Mouse (Mus musculus): ENCODE data around the gene Rnf39. TPM values are rescaled to one million over a fixed set of nuclear protein-coding genes. Genes with fewer than 3 reads are reported as not detected.

The Rnf39 gene
- polyA plus RNA-seq (2014; fragmentation: Nextera tagmentation; extraction: Ambion mirVana) = 0.24 and 0.45 TPM in 2 replicates

DNA sequence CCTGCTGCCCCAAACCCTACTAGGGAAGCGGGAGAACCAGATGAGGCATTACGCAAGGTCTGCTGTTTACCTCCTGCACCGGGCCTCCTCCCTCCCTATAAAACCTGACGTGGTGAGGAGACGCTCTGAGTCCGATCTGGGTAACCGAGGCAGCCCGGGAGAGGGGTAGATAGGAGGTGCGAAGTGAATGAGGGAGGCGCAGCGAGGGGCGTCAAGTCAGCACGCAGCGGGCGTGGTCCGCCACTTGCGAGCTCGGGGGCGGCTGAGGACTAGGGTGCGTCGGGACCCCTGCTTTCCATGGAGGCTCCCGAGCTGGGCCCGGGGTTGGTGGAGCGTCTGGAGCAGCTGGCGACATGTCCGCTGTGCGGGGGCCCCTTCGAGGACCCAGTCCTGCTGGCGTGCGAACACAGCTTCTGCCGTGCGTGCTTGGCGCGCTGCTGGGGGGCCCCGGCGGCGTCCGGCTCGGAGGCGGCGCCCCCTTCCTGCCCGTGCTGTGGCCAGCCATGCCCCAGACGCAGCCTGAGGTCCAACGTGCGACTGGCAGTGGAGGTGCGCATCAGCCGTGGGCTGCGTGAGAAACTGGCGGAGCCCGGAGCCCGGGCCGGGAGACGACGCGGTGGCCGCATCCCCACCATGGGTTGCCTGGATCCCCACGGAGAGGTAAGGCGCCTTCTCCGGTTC, at the start of gene Rnf39:
Rnf39 (plus strand) TSS at position 128 of the 681 bp plus-strand sequence.
- Histone ChIP-seq H3K27ac (replicated peaks in 1 of 2; ENCODE audit: control insufficient read depth in 1 of 2, insufficient read depth in 1 of 2, low read depth in 2 of 2, low read length in 2 of 2) (no peak within 1 kb of the TSS), H3K36me3 (ENCODE audit: control insufficient read depth, insufficient read depth, low read length) (no peaks in the 10 kb centered on the region), H3K4me3 (ENCODE audit: control insufficient read depth in 1 of 2, insufficient read depth in 1 of 2, low read depth in 1 of 2, low read length in 2 of 2) (peak within 1 kb of the TSS; percentile 36 to 43), H3K9me3 (ENCODE audit: control insufficient read depth, low read length) (no peaks in the 10 kb centered on the region), H3K4me2 (ENCODE audit: low read length) (peak within 1 kb of the TSS; percentile 74), H3K4me1 (ENCODE audit: control insufficient read depth in 2 of 2, insufficient read depth in 2 of 2, low read length in 2 of 2) (peaks cover 9 to 13% of the 10 kb centered on the region in 2 experiments; a peak in 3 of 4 replicates), H3K27me3 (ENCODE audit: control insufficient read depth, insufficient read depth, low read length) (peaks cover 61% of the 10 kb centered on the region), H3K9ac (ENCODE audit: low read length) (peak within 1 kb of the TSS; percentile 48)
- 1% methylated on average over 59 of the region's 59 CpGs for WGBS
- no peak for ATAC-seq (ENCODE audit: insufficient number of reproducible peaks, insufficient read depth, low FRiP score, low read depth)

DNA sequence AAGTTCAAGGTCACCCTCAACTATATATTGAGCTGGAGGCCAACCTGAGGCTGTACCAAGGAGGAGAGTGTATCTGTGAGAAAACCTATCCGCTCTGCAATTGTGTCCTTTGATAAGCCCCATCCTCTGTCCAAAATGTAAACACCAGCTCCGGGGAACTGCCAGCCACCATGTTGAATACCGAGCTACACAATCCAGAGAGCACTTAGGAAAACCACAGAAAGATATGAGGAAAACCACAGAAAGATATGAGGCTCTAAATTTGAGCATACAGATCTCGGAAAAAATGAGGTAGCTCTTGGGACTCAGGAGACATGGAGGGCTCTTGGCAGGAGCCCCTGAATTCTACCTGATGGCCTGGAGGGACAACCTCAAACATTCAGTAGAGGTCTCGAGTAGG, 49.3 kb upstream of the Rnf39 start:
- no peaks in the 10 kb centered on the region for H3K27me3 ChIP-seq (ENCODE audit: control insufficient read depth, insufficient read depth, low read length)
- H3K36me3 ChIP-seq (ENCODE audit: control insufficient read depth, insufficient read depth, low read length) = no peaks in the 10 kb centered on the region
- WGBS = 47% methylated on average over 5 of the region's 5 CpGs
- ATAC-seq (ENCODE audit: insufficient number of reproducible peaks, insufficient read depth, low FRiP score, low read depth) = no peak
- H3K27ac ChIP-seq (replicated peaks in 1 of 2; ENCODE audit: control insufficient read depth in 1 of 2, insufficient read depth in 1 of 2, low read depth in 2 of 2, low read length in 2 of 2) = no peak overlapping the region
- H3K9ac ChIP-seq (ENCODE audit: low read length) = no peak overlapping the region
- H3K4me1 ChIP-seq (ENCODE audit: control insufficient read depth in 2 of 2, insufficient read depth in 2 of 2, low read length in 2 of 2) = no peaks in the 10 kb centered on the region
- H3K4me2 ChIP-seq (ENCODE audit: low read length) = no peak overlapping the region
- H3K9me3 ChIP-seq (ENCODE audit: control insufficient read depth, low read length) = no peaks in the 10 kb centered on the region
- H3K4me3 ChIP-seq (ENCODE audit: control insufficient read depth in 1 of 2, insufficient read depth in 1 of 2, low read depth in 1 of 2, low read length in 2 of 2) = no peak overlapping the region

DNA sequence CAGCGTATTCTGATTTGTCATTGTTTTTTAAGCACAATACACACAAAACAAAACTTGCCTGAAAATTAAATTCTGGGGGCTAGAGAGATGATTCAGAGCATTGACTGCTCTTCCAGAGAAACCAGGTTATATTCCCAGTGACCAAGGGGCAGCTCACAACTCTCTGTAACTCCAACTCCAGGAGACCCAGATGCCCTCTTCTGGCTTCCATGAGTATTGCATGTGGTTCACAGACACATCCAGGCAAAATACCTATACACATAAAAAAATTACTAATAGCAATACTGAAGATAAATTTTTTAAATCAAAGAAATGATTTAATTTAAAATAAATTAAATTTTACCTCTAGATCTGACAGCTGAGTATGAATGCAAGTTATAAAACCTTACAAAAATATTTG, 46.1 kb upstream of the Rnf39 start:
- 91% methylated on average over 1 of the region's 1 CpGs for WGBS
- Histone ChIP-seq H3K27ac (replicated peaks in 1 of 2; ENCODE audit: control insufficient read depth in 1 of 2, insufficient read depth in 1 of 2, low read depth in 2 of 2, low read length in 2 of 2) (no peak overlapping the region), H3K36me3 (ENCODE audit: control insufficient read depth, insufficient read depth, low read length) (no peaks in the 10 kb centered on the region), H3K4me3 (ENCODE audit: control insufficient read depth in 1 of 2, insufficient read depth in 1 of 2, low read depth in 1 of 2, low read length in 2 of 2) (no peak overlapping the region), H3K9me3 (ENCODE audit: control insufficient read depth, low read length) (no peaks in the 10 kb centered on the region), H3K9ac (ENCODE audit: low read length) (no peak overlapping the region), H3K4me1 (ENCODE audit: control insufficient read depth in 2 of 2, insufficient read depth in 2 of 2, low read length in 2 of 2) (no peaks in the 10 kb centered on the region), H3K27me3 (ENCODE audit: control insufficient read depth, insufficient read depth, low read length) (no peaks in the 10 kb centered on the region), H3K4me2 (ENCODE audit: low read length) (no peak overlapping the region)
- no peak for ATAC-seq (ENCODE audit: insufficient number of reproducible peaks, insufficient read depth, low FRiP score, low read depth)

DNA sequence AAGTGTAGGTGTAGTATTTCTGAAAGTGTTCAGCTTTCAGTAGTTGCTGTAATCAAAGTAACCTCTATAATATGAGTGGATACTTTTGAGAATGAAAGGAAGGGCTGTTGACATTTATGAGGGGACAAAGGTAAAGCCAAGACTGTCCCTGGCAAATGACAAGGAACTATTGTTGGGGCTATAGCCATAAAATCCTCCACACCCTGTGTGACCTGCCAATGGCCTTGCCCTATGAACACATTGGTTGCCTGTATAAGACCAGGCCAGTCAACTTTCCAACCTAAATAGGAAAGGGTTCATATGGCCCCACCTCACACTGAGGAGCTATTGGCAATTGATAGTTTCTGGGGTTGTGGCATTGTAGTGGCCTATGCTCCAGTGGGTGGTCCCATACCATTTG, 45.7 kb upstream of the Rnf39 start:
- H3K4me1 ChIP-seq (ENCODE audit: control insufficient read depth in 2 of 2, insufficient read depth in 2 of 2, low read length in 2 of 2) = no peaks in the 10 kb centered on the region
- H3K4me3 ChIP-seq (ENCODE audit: control insufficient read depth in 1 of 2, insufficient read depth in 1 of 2, low read depth in 1 of 2, low read length in 2 of 2) = no peak overlapping the region
- H3K27me3 ChIP-seq (ENCODE audit: control insufficient read depth, insufficient read depth, low read length) = no peaks in the 10 kb centered on the region
- H3K9ac ChIP-seq (ENCODE audit: low read length) = no peak overlapping the region
- H3K9me3 ChIP-seq (ENCODE audit: control insufficient read depth, low read length) = no peaks in the 10 kb centered on the region
- no peaks in the 10 kb centered on the region for H3K36me3 ChIP-seq (ENCODE audit: control insufficient read depth, insufficient read depth, low read length)
- ATAC-seq (ENCODE audit: insufficient number of reproducible peaks, insufficient read depth, low FRiP score, low read depth) = no peak
- no peak overlapping the region for H3K27ac ChIP-seq (replicated peaks in 1 of 2; ENCODE audit: control insufficient read depth in 1 of 2, insufficient read depth in 1 of 2, low read depth in 2 of 2, low read length in 2 of 2)
- no peak overlapping the region for H3K4me2 ChIP-seq (ENCODE audit: low read length)

DNA sequence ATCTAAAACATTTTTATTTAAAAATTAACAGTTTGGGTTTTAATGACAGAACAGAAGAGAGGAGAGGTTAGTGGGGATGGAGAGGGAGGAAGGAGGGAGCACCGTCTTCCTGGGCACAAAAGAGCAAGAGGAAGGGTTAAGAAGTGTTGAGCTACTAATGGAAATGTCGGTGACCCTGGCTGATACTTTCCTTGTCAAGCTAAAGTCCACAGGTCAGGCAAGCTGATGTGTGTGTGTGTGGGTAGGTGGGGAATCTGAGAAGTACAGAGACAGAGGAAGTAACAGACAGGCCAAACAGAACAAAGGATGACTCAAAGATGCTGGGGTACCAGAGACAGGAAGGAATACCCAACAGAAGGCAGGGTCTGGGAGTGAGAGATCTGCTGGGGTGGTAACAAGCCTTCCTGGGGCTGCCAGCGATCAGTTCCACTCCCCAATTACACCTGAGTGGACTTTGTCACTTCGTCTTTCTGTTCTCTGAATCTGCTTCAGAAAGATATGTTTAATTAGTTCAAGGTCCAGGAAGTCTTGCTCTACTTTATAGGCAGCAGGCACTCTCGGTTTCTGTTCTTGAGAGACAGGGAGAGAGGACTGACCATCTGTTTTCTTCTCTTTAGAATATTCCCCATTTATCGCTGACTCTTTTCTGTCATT, 45.0 kb upstream of the Rnf39 start, which contains the start of gene Trim31:
Trim31 (plus strand) TSS at position 567 of the 654 bp plus-strand sequence.
- Histone ChIP-seq H3K27me3 (ENCODE audit: control insufficient read depth, insufficient read depth, low read length) (no peaks in the 10 kb centered on the region), H3K27ac (replicated peaks in 1 of 2; ENCODE audit: control insufficient read depth in 1 of 2, insufficient read depth in 1 of 2, low read depth in 2 of 2, low read length in 2 of 2) (no peak within 1 kb of the TSS), H3K9ac (ENCODE audit: low read length) (no peak within 1 kb of the TSS), H3K4me3 (ENCODE audit: control insufficient read depth in 1 of 2, insufficient read depth in 1 of 2, low read depth in 1 of 2, low read length in 2 of 2) (no peak within 1 kb of the TSS), H3K4me2 (ENCODE audit: low read length) (no peak within 1 kb of the TSS), H3K36me3 (ENCODE audit: control insufficient read depth, insufficient read depth, low read length) (no peaks in the 10 kb centered on the region), H3K4me1 (ENCODE audit: control insufficient read depth in 2 of 2, insufficient read depth in 2 of 2, low read length in 2 of 2) (no peaks in the 10 kb centered on the region), H3K9me3 (ENCODE audit: control insufficient read depth, low read length) (no peaks in the 10 kb centered on the region)
- 60% methylated on average over 6 of the region's 6 CpGs for WGBS
- no peak for ATAC-seq (ENCODE audit: insufficient number of reproducible peaks, insufficient read depth, low FRiP score, low read depth)

DNA sequence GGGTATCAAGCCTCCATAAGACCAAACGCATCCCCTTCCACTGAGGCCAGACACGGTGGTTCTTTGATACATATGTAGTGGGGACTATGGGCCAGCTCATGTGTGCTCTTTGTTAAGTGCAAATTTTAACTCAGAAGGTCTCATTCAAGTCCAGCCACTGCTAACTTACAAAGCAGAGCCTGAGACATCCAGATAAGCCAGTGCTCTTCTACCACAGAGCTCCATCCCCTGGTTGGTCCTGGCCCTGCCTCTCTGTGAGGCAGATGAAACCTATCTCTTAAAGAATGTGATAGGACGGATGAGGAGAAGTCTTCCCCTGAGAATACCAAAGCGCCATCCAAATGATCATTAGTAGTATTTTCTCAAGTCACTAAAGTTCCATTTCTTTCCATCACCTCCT, 43.3 kb upstream of the Rnf39 start:
- no peaks in the 10 kb centered on the region for H3K36me3 ChIP-seq (ENCODE audit: control insufficient read depth, insufficient read depth, low read length)
- H3K9ac ChIP-seq (ENCODE audit: low read length) = no peak overlapping the region
- H3K4me1 ChIP-seq (ENCODE audit: control insufficient read depth in 2 of 2, insufficient read depth in 2 of 2, low read length in 2 of 2) = no peaks in the 10 kb centered on the region
- no peaks in the 10 kb centered on the region for H3K9me3 ChIP-seq (ENCODE audit: control insufficient read depth, low read length)
- 52% methylated on average over 4 of the region's 4 CpGs for WGBS
- no peak overlapping the region for H3K4me3 ChIP-seq (ENCODE audit: control insufficient read depth in 1 of 2, insufficient read depth in 1 of 2, low read depth in 1 of 2, low read length in 2 of 2)
- H3K27ac ChIP-seq (replicated peaks in 1 of 2; ENCODE audit: control insufficient read depth in 1 of 2, insufficient read depth in 1 of 2, low read depth in 2 of 2, low read length in 2 of 2) = no peak overlapping the region
- no peak for ATAC-seq (ENCODE audit: insufficient number of reproducible peaks, insufficient read depth, low FRiP score, low read depth)
- no peaks in the 10 kb centered on the region for H3K27me3 ChIP-seq (ENCODE audit: control insufficient read depth, insufficient read depth, low read length)
- no peak overlapping the region for H3K4me2 ChIP-seq (ENCODE audit: low read length)

DNA sequence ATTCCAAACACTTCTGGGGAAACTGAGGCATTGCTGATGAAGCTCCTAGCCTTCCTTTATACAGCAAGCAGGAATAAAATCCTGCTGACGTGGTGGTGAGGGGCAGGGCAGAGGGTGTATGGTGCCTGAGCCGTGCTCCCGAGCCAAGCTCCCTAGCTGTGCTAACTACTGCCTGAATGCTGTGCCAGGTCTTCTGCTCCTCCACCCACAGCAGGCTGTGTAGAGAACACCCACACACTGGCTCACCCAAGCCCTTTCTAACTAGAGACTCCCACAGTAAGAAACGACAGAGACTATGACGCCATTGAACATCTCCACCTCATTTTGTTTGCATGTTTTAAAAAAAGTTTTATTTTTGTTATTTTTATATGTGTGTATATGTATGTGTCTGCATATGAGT, 42.7 kb upstream of the Rnf39 start:
- H3K4me3 ChIP-seq (ENCODE audit: control insufficient read depth in 1 of 2, insufficient read depth in 1 of 2, low read depth in 1 of 2, low read length in 2 of 2) = no peak overlapping the region
- no peaks in the 10 kb centered on the region for H3K9me3 ChIP-seq (ENCODE audit: control insufficient read depth, low read length)
- no peak for ATAC-seq (ENCODE audit: insufficient number of reproducible peaks, insufficient read depth, low FRiP score, low read depth)
- no peaks in the 10 kb centered on the region for H3K27me3 ChIP-seq (ENCODE audit: control insufficient read depth, insufficient read depth, low read length)
- WGBS = 71% methylated on average over 5 of the region's 5 CpGs
- H3K36me3 ChIP-seq (ENCODE audit: control insufficient read depth, insufficient read depth, low read length) = no peaks in the 10 kb centered on the region
- H3K4me1 ChIP-seq (ENCODE audit: control insufficient read depth in 2 of 2, insufficient read depth in 2 of 2, low read length in 2 of 2) = no peaks in the 10 kb centered on the region
- H3K9ac ChIP-seq (ENCODE audit: low read length) = no peak overlapping the region
- H3K4me2 ChIP-seq (ENCODE audit: low read length) = no peak overlapping the region
- H3K27ac ChIP-seq (replicated peaks in 1 of 2; ENCODE audit: control insufficient read depth in 1 of 2, insufficient read depth in 1 of 2, low read depth in 2 of 2, low read length in 2 of 2) = no peak overlapping the region
